Mouse (Mus musculus) right cerebral cortex, adult 18-20 months (tissue): Measurements from ENCODE around the gene Olfr284.

ENCODE experiments used
- DNase-seq: peaks from one replicate; pipeline ENCODE4 v3.0.0; 2022; ENCODE audit warnings: mixed read lengths

Gene Olfr284

GRCm38 (mm10) chr15:98340887-98341286 lies at the start of gene Olfr284:
Olfr284 (minus strand) TSS chr15:98340987.
- DNase-seq: no peak

- DNase-seq: peak; percentile 67
Measured at GRCm38 (mm10) chr15:98389796-98390195, 49.0 kb upstream of the Olfr284 start.

- no peak for DNase-seq
Measured at GRCm38 (mm10) chr15:98387621-98388020, 46.8 kb upstream of the Olfr284 start.

GRCm38 (mm10) chr15:98380846-98381245 lies 40.1 kb upstream of the Olfr284 start, which contains the start of gene Olfr283:
Olfr283 (minus strand) TSS chr15:98380946.
- no peak for DNase-seq

GRCm38 (mm10) chr15:98378209-98378608 lies 37.4 kb upstream of the Olfr284 start:
- no peak for DNase-seq

GRCm38 (mm10) chr15:98317177-98317724 lies 23.5 kb downstream of the Olfr284 start, which contains the start of gene Olfr285:
Olfr285 (minus strand) TSS chr15:98317353.
- DNase-seq: no peak

GRCm38 (mm10) chr15:98315703-98316102 lies 25.1 kb downstream of the Olfr284 start:
- no peak for DNase-seq

- peak; percentile 55 for DNase-seq
Measured at GRCm38 (mm10) chr15:98295628-98296551, 44.9 kb downstream of the Olfr284 start, which contains the start of gene Zfp641. Zfp641 (minus strand) TSS chr15:98296161.

- no peak for DNase-seq
Measured at GRCm38 (mm10) chr15:98293651-98294050, 47.1 kb downstream of the Olfr284 start.
